Mouse (Mus musculus) lung, embryonic 16.5 days (tissue): ENCODE measurements at regions not wholly inside any gene's neighbourhood (a gene's known extent, or its start where the extent isn't known, plus 50 kb on each side); places are given as distances from the start of the nearest gene placed in this dataset.

ENCODE experiments used
- ATAC-seq: fragments of 200-750 bp; cut with Nextera tagmentation; 2 replicates; pipeline ENCODE4 v1.8.0; 2017; ENCODE audit warnings: low read depth, mild to moderate bottlenecking, moderate library complexity
- H3K27ac ChIP-seq: fragments of 300-500 bp; sonication (generic); 2 replicates; pipeline ENCODE4 v1.5.1; 2014; ENCODE audit warnings: mild to moderate bottlenecking, control low read depth, low read length
- H3K27me3 ChIP-seq: fragments of 300-500 bp; sonication (generic); 2 replicates; pipeline ENCODE4 v1.6.1; 2014; ENCODE audit warnings: low read depth, low read length, mixed read lengths; ENCODE audit not compliant: control insufficient read depth, insufficient read depth
- H3K36me3 ChIP-seq: fragments of 300-500 bp; sonication (generic); 2 replicates; pipeline ENCODE4 v1.6.1; 2014; ENCODE audit warnings: low read length; ENCODE audit not compliant: control insufficient read depth, insufficient read depth
- H3K4me1 ChIP-seq: fragments of 300-500 bp; sonication (generic); replicated peaks from 2 replicates; pipeline ENCODE4 v1.6.1; 2014; ENCODE audit warnings: low read length, mixed read lengths; ENCODE audit not compliant: control insufficient read depth, insufficient read depth
- H3K4me2 ChIP-seq: fragments of 300-500 bp; sonication (generic); 2 replicates; pipeline ENCODE4 v1.6.1; 2014; ENCODE audit warnings: low read depth, low read length, control low read depth
- H3K4me3 ChIP-seq: fragments of 300-500 bp; sonication (generic); 2 replicates; pipeline ENCODE4 v1.5.1; 2014; ENCODE audit warnings: mild to moderate bottlenecking, low read length, control low read depth
- H3K9ac ChIP-seq: fragments of 300-500 bp; sonication (generic); 2 replicates; pipeline ENCODE4 v1.6.1; 2014; ENCODE audit warnings: low read length, control low read depth
- H3K9me3 ChIP-seq: fragments of 300-500 bp; sonication (generic); 2 replicates; pipeline ENCODE4 v1.6.1; 2016; ENCODE audit warnings: low read length; ENCODE audit not compliant: control insufficient read depth
- WGBS: fragments of 180-500 bp; shearing (Covaris S2); extraction: QIAGEN DNeasy Blood & Tissue Kit; methylation state at CpG from one replicate; pipeline ENCODE4 v1.1.7; 2014; 5-methylcytosine and 5-hydroxymethylcytosine counted together

DNA sequence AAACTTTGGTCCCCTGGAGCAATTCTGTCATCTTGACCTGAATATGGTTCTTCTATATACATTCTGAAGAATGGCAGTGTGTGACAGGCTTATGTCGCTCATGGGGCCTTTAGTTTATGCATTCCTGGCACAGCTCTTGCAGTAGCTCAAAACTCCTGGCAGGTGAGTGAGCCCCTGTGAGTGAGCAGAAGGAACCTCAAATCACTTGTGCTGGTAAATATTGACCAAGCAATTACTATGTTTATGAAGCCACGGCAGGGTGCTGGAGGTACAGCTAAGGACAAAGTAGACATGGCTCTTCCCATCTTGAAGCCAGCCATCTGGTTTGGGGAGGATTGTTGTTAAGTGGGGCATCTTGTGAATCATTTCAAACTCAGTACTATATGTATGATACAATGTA lies 79.1 kb upstream of the Klf9 start:
- Histone ChIP-seq H3K4me3 (no peak overlapping the region), H3K27me3 (no peaks in the 10 kb centered on the region), H3K4me1 (peaks cover 32% of the 10 kb centered on the region), H3K36me3 (no peaks in the 10 kb centered on the region), H3K27ac (no peak overlapping the region), H3K4me2 (no peak overlapping the region), H3K9me3 (no peaks in the 10 kb centered on the region), H3K9ac (no peak overlapping the region)
- no peak for ATAC-seq
- WGBS: 44% methylated on average over 2 of the region's 2 CpGs

DNA sequence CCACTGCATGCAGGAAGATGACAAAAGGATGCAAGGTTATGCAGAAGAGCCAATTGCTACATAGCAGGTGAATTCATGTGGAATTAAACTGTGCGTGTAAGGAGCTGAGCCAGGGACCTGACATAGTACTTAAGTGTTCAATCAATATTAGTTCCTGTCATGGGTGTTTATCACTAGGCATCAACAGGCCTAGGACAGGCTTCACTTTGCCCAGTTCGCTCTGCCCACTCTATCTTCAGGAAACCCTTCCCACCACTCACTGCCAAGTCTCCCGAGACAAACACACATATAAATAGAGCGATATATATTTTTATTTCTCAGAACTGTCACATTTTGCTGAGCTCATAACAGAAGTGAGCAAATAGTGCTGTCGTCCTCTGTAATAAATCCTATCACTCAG lies 78.2 kb upstream of the Klf9 start:
- Histone ChIP-seq H3K4me1 (peaks cover 23% of the 10 kb centered on the region), H3K9ac (no peak overlapping the region), H3K27ac (no peak overlapping the region), H3K9me3 (no peaks in the 10 kb centered on the region), H3K27me3 (no peaks in the 10 kb centered on the region), H3K4me2 (no peak overlapping the region), H3K36me3 (no peaks in the 10 kb centered on the region), H3K4me3 (no peak overlapping the region)
- WGBS: 59% methylated on average over 5 of the region's 5 CpGs
- no peak for ATAC-seq

DNA sequence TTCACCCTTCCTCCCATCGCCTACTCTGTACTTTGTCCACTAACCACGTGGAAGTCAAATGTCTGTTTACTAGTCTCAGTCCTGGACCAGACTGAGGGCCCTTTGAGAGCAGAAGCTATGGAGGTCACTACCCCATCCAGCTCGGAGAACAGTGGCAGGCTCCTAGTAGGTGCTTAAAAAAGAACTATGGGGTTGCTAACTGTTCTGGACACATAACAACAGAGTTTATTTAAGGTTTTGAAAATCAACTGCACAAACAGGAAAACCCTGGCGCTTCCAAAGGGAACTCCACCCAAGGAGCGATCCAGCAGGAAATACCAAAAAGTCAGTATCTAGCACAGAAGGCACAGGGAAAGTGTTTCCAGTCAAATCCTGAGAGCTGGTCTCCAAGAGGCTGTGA lies 75.5 kb upstream of the Klf9 start:
- Histone ChIP-seq H3K36me3 (no peaks in the 10 kb centered on the region), H3K9me3 (no peaks in the 10 kb centered on the region), H3K27me3 (no peaks in the 10 kb centered on the region), H3K27ac (no peak overlapping the region), H3K4me3 (no peak overlapping the region), H3K4me2 (no peak overlapping the region), H3K4me1 (peaks cover 12% of the 10 kb centered on the region), H3K9ac (no peak overlapping the region)
- no peak for ATAC-seq
- 64% methylated on average over 5 of the region's 5 CpGs for whole genome bisulfite sequencing

DNA sequence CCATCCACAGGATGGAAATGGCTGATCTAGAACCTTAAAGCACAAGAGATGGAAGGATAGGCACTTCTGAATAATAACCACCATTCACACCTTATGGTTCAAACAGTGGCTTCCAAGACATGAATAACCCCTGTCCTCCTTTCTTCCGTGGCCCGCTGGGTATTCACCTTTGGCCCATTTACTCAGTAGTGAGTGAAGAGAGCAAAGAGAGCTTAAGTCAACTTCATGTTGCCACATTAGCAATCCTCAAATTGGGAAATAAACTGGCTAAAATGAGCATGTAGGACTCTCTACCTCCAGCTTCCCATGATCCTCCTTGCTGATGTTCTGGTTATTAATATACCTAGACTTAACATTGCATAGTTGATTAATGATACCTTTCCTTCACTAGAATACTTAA lies 74.3 kb upstream of the Klf9 start:
- no peak overlapping the region for H3K9ac ChIP-seq
- H3K36me3 ChIP-seq: no peaks in the 10 kb centered on the region
- H3K4me1 ChIP-seq: peaks cover 6% of the 10 kb centered on the region
- no peak overlapping the region for H3K4me2 ChIP-seq
- no peaks in the 10 kb centered on the region for H3K27me3 ChIP-seq
- ATAC-seq: no peak
- no peak overlapping the region for H3K27ac ChIP-seq
- no peaks in the 10 kb centered on the region for H3K9me3 ChIP-seq
- WGBS: 74% methylated on average over 2 of the region's 2 CpGs
- H3K4me3 ChIP-seq: no peak overlapping the region

DNA sequence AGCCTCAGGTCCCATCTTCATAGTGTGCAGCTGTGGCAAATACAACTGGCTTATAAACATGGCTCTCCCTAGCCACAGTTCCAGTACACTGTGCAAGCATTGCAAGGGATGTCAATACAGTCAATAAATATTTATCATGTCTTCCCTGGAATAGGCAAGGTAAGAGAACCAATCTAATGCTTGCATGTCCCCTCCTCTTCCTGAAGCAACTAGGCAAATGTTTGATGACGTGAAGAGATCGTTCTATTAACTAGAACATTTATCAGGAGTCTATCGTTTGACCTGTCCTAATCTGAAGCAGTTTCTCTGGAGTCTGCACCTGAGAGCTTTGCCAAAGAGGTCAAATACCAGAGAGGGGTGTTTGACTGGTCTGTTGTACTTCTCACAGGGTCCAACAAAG lies 72.4 kb upstream of the Klf9 start:
- ATAC-seq: no peak
- no peak overlapping the region for H3K9ac ChIP-seq
- no peaks in the 10 kb centered on the region for H3K27me3 ChIP-seq
- no peaks in the 10 kb centered on the region for H3K36me3 ChIP-seq
- 59% methylated on average over 3 of the region's 3 CpGs for WGBS
- no peaks in the 10 kb centered on the region for H3K4me1 ChIP-seq
- H3K4me2 ChIP-seq: no peak overlapping the region
- H3K27ac ChIP-seq: no peak overlapping the region
- no peaks in the 10 kb centered on the region for H3K9me3 ChIP-seq
- H3K4me3 ChIP-seq: no peak overlapping the region

DNA sequence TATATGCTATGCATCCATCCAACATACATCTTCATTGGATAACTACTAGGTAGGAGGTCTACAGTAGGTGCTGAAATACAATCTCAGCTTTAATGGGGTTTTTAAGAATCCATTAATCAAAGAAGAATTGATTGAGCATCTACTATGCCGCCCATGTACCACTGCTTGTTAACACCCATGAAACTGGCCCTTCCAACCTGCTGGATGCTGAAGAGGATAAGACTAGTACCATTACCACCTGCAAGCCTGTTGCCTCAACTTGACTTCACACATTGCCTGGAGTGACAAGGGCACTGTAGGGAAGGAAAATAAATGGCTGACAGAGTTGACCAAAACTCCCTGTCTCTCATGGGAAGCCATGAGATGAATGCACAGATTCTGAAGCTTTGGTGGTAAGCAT lies 71.4 kb upstream of the Klf9 start:
- 72% methylated on average over 1 of the region's 1 CpGs for WGBS
- H3K27me3 ChIP-seq: no peaks in the 10 kb centered on the region

DNA sequence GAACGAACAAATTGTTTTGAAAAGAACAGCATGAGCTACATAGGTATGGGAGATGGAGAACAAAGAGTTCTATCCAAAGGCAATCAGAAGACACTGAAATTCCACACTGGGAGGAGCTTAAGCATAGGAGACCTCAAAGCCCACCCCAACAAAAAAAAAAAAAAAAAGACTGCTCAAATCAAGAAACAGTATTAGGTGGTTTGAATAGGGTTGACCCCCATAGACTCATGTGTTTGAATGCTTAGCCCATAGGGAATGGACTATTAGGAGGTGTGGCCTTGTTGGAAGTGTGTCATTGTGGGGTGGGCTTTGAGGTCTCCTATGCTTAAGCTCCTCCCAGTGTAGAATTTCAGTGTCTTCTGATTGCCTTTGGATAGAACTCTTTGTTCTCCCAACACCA lies 70.0 kb upstream of the Klf9 start:
- Histone ChIP-seq H3K27me3 (no peaks in the 10 kb centered on the region), H3K4me1 (0 out of 2 replicates have a peak, but pooled peaks cover 2% of the 10 kb centered on the region), H3K4me2 (no peak overlapping the region), H3K36me3 (no peaks in the 10 kb centered on the region), H3K27ac (no peak overlapping the region), H3K9me3 (no peaks in the 10 kb centered on the region), H3K4me3 (no peak overlapping the region), H3K9ac (no peak overlapping the region)
- 75% methylated on average over 1 of the region's 1 CpGs for WGBS
- ATAC-seq: no peak

More for the DNA sequence above, 71.4 kb upstream of the Klf9 start:
- Histone ChIP-seq H3K9me3 (no peaks in the 10 kb centered on the region), H3K9ac (no peak overlapping the region), H3K36me3 (no peaks in the 10 kb centered on the region), H3K27ac (no peak overlapping the region), H3K4me2 (no peak overlapping the region), H3K4me1 (no peaks in the 10 kb centered on the region), H3K4me3 (no peak overlapping the region)
- ATAC-seq: no peak

DNA sequence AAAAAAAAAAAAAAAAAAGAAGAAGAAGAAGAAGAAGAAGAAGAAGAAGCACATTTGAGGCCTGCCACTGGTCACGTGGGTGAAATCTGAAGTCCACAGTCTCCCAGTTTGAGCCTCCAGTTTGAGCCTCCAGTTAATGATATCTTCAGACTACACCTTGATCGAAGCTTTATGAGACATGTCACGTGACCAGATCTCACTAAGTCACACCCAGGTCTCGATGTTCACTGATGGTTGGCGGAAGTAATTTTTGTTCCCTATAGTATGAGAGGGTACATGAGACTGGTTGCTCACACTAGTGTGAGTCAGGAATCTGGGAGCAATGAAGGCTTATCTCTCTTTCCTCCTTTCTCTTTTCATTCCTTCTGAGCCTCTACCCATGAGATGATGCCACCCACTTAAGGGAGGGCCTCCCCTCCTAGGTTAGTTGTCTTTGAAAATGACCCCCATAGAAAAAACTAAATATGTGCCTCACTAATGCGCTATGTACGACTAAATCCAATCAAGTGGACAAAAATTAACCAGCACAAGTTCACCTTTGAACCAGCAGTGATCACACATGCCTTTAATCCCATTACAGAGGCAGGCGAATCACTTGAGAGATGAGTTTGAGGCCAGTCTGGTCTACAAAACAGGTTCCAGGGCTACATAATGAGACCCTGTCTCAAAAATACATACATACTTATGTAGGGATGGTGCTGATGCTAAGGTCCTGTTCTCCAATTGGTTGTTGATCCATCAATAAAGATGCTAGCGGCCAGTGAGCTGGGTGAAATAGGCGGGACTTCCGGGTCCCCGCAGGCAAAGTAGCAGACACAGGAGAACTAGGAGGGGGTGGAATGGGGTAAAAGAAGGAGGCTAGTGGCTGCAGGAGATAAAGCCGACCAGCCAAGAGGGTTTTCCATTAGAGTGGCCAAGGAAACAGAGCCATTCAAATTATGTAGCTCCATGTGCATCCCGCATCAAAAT lies 66.1 kb upstream of the Klf9 start:
- H3K4me1 ChIP-seq: 0 out of 2 replicates have a peak, but pooled peaks cover 2% of the 10 kb centered on the region
- no peaks in the 10 kb centered on the region for H3K36me3 ChIP-seq
- no peak overlapping the region for H3K4me2 ChIP-seq
- no peaks in the 10 kb centered on the region for H3K9me3 ChIP-seq
- no peak overlapping the region for H3K9ac ChIP-seq
- 84% methylated on average over 14 of the region's 14 CpGs for WGBS
- no peaks in the 10 kb centered on the region for H3K27me3 ChIP-seq
- H3K4me3 ChIP-seq: no peak overlapping the region
- no peak for ATAC-seq
- H3K27ac ChIP-seq: no peak overlapping the region

DNA sequence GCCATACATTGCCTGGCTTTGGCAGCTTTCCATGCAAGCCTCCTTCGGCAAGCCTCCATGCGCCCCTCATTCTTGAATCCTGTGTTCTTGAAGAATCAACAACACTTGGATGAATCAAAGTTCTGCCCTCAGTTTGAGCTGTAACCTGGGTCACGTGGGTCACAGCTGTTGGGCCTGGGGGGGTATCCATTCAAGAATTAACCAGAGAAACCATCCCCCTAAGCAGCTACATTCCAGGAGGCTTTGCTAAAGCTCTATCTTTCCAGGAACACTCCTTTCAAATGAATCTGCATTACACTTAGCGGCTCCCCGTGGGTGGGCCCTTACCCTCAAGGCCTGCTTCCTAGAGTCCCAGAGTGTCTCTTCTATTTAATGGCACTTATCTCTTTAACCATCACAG lies 65.2 kb upstream of the Klf9 start:
- Histone ChIP-seq H3K9ac (no peak overlapping the region), H3K27me3 (no peaks in the 10 kb centered on the region), H3K9me3 (no peaks in the 10 kb centered on the region), H3K4me1 (0 out of 2 replicates have a peak, but pooled peaks cover 2% of the 10 kb centered on the region), H3K4me2 (no peak overlapping the region), H3K4me3 (no peak overlapping the region), H3K27ac (no peak overlapping the region), H3K36me3 (no peaks in the 10 kb centered on the region)
- ATAC-seq: 0 out of 2 replicates have a peak, but pooled peaks have one; percentile 20
- 46% methylated on average over 5 of the region's 5 CpGs for WGBS
